Mouse (Mus musculus) heart, embryonic 11.5 days (tissue): ENCODE results near the gene Rsu1. TPM values are rescaled to one million over a fixed set of nuclear protein-coding genes. Genes with fewer than 3 reads are reported as not detected.

Source experiments
- ATAC-seq: fragments of 200-750 bp; cut with Nextera tagmentation; replicated peaks from 2 replicates; pipeline ENCODE4 v1.8.0; 2017; ENCODE audit warnings: moderate library complexity; ENCODE audit not compliant: insufficient number of reproducible peaks, low FRiP score, low TSS enrichment
- H3K27ac ChIP-seq: fragments of 300-500 bp; sonication (generic); 2 replicates; pipeline ENCODE4 v1.5.1; 2014; ENCODE audit warnings: mild to moderate bottlenecking, low read depth, low read length
- H3K27me3 ChIP-seq: fragments of 300-500 bp; sonication (generic); 2 replicates; pipeline ENCODE4 v1.6.1; 2014; ENCODE audit warnings: mild to moderate bottlenecking, low read length, mixed read lengths; ENCODE audit not compliant: control insufficient read depth, insufficient read depth
- H3K36me3 ChIP-seq: fragments of 300-500 bp; sonication (generic); 2 replicates; pipeline ENCODE4 v1.6.1; 2014; ENCODE audit warnings: mild to moderate bottlenecking, low read length, moderate library complexity, mixed read lengths; ENCODE audit not compliant: control insufficient read depth, insufficient read depth
- H3K4me1 ChIP-seq: fragments of 300-500 bp; sonication (generic); 2 replicates; pipeline ENCODE4 v1.6.1; 2014; ENCODE audit warnings: low read length; ENCODE audit not compliant: control insufficient read depth, insufficient read depth
- H3K4me2 ChIP-seq: fragments of 300-500 bp; sonication (generic); 2 replicates; pipeline ENCODE4 v1.6.1; 2014; ENCODE audit warnings: mild to moderate bottlenecking, moderate library complexity
- H3K4me3 ChIP-seq: fragments of 300-500 bp; sonication (generic); 2 replicates; pipeline ENCODE4 v1.5.1; 2014; ENCODE audit warnings: low read depth, low read length
- H3K9ac ChIP-seq: fragments of 300-500 bp; sonication (generic); 2 replicates; pipeline ENCODE4 v1.6.1; 2014; ENCODE audit warnings: mild to moderate bottlenecking, low read depth, low read length, moderate library complexity
- H3K9me3 ChIP-seq: fragments of 300-500 bp; sonication (generic); replicated peaks from 2 replicates; pipeline ENCODE4 v1.6.1; 2016; ENCODE audit warnings: low read length; ENCODE audit not compliant: control insufficient read depth
- WGBS: fragments of 180-500 bp; shearing (Covaris S2); extraction: QIAGEN DNeasy Blood & Tissue Kit; methylation state at CpG from one replicate; pipeline ENCODE4 v1.1.7; 2014; ENCODE audit not compliant: insufficient replicate concordance; 5-methylcytosine and 5-hydroxymethylcytosine counted together
- polyA plus RNA-seq: library from polyadenylated mRNA; unstranded; fragments of >200 nt; fragmentation: Nextera tagmentation; extraction: Ambion mirVana; gene quantifications from 2 replicates; pipeline ENCODE4 v1.2.1, GENCODE M21; 2014

Gene Rsu1
- polyA plus RNA-seq, 1 experiment from 2014 or later = 147 TPM

- H3K27me3 ChIP-seq = no peaks in the 10 kb centered on the region
- no peaks in the 10 kb centered on the region for H3K4me1 ChIP-seq
- H3K36me3 ChIP-seq = no peaks in the 10 kb centered on the region
- 72% methylated on average over 10 of the region's 10 CpGs for WGBS
- no peak overlapping the region for H3K4me3 ChIP-seq
- ATAC-seq = no peak
- no peaks in the 10 kb centered on the region for H3K9me3 ChIP-seq
- no peak overlapping the region for H3K9ac ChIP-seq
- H3K4me2 ChIP-seq = no peak overlapping the region
- H3K27ac ChIP-seq = no peak overlapping the region
Measured at GRCm38 (mm10) chr2:13129337-13129736, 141.9 kb downstream of the Rsu1 start.

GRCm38 (mm10) chr2:13120461-13120860, 150.8 kb downstream of the Rsu1 start:
- 90% methylated on average over 5 of the region's 5 CpGs for WGBS
- H3K36me3 ChIP-seq = no peaks in the 10 kb centered on the region
- no peaks in the 10 kb centered on the region for H3K9me3 ChIP-seq
- no peak overlapping the region for H3K27ac ChIP-seq
- no peaks in the 10 kb centered on the region for H3K4me1 ChIP-seq
- ATAC-seq = no peak
- H3K9ac ChIP-seq = no peak overlapping the region
- H3K27me3 ChIP-seq = no peaks in the 10 kb centered on the region
- H3K4me3 ChIP-seq = no peak overlapping the region
- H3K4me2 ChIP-seq = no peak overlapping the region

DNA sequence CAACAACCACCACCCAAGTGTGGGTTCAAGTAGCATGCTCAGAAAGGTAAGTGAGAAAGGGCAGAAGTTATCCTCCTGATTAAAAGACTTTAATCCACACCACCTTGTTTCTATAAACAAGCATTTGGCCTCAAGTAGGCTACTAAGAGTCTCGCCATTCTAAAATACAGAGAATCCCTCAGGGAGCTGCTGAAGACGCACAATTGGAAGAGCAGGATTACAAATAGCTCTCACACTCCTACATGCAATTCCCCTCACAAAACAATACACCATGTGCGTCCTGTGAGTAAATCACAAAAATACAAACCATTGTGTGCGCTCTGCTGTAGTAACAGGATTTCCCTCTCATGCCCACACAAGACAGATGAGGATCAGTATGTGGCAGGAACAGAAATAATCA, 153.3 kb downstream of the Rsu1 start:
- Histone ChIP-seq H3K27me3 (no peaks in the 10 kb centered on the region), H3K4me2 (no peak overlapping the region), H3K9me3 (no peaks in the 10 kb centered on the region), H3K4me1 (peaks cover 3% of the 10 kb centered on the region; the same call in 1 of the 2 replicates), H3K27ac (no peak overlapping the region), H3K9ac (no peak overlapping the region), H3K4me3 (no peak overlapping the region), H3K36me3 (no peaks in the 10 kb centered on the region)
- WGBS = 77% methylated on average over 4 of the region's 4 CpGs
- ATAC-seq = no peak

- ATAC-seq = no peak
- Histone ChIP-seq H3K9ac (no peak overlapping the region), H3K4me3 (no peak overlapping the region), H3K4me2 (no peak overlapping the region), H3K27ac (no peak overlapping the region), H3K36me3 (no peaks in the 10 kb centered on the region), H3K4me1 (no peaks in the 10 kb centered on the region), H3K9me3 (no peaks in the 10 kb centered on the region), H3K27me3 (no peaks in the 10 kb centered on the region)
- 37% methylated on average over 4 of the region's 4 CpGs for WGBS
Measured at GRCm38 (mm10) chr2:13106531-13106930, 164.7 kb downstream of the Rsu1 start.

DNA sequence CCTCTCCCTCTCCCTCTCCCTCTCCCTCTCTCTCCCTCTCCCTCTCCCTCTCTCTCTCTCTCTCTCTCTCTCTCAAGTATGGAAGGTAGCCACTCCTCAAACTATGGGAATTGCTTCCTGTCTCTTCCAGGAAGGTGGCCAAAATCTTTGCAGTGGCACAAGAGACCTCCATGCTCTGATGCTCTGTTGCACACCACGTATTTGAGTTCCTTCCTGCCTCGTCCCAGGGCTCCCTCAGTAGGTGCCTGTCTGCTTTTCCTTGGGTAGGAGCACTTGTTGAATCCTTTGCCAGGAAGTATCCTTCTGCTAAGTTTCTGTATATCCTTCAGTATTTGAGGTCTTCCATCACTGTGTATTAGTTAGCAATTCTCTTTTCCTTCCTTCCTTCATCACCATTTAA, 166.8 kb downstream of the Rsu1 start:
- no peaks in the 10 kb centered on the region for H3K36me3 ChIP-seq
- WGBS = 40% methylated on average over 2 of the region's 2 CpGs
- ATAC-seq = no peak
- H3K27me3 ChIP-seq = no peaks in the 10 kb centered on the region
- no peaks in the 10 kb centered on the region for H3K4me1 ChIP-seq
- H3K9me3 ChIP-seq = no peaks in the 10 kb centered on the region
- no peak overlapping the region for H3K27ac ChIP-seq
- H3K4me2 ChIP-seq = no peak overlapping the region
- H3K4me3 ChIP-seq = no peak overlapping the region
- no peak overlapping the region for H3K9ac ChIP-seq

GRCm38 (mm10) chr2:13103797-13104200, 167.4 kb downstream of the Rsu1 start:
- ATAC-seq = no peak
- Histone ChIP-seq H3K36me3 (no peaks in the 10 kb centered on the region), H3K4me1 (no peaks in the 10 kb centered on the region), H3K9ac (no peak overlapping the region), H3K27ac (no peak overlapping the region), H3K27me3 (no peaks in the 10 kb centered on the region), H3K4me3 (no peak overlapping the region), H3K9me3 (no peaks in the 10 kb centered on the region), H3K4me2 (no peak overlapping the region)
- 64% methylated on average over 7 of the region's 7 CpGs for WGBS

DNA sequence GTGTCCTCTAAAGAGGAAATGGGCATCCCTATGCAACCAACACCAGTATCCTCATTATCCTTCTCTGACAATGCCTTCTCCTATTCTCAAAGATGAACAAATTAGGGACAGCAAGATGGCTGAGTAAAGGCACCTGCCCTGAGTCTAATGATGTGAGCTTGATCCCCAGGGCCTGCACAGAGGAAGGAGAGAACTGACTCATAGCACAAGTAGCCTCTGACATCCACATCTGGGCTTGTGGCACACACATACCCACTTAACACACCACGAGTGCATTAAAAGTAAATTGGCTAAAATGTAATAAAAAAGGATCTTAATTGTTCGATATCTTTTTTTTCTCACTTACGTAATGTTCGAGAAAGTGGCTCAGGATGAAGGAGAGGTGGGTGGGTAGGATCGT, 177.2 kb downstream of the Rsu1 start:
- no peak for ATAC-seq
- H3K4me2 ChIP-seq = no peak overlapping the region
- H3K36me3 ChIP-seq = no peaks in the 10 kb centered on the region
- H3K27ac ChIP-seq = no peak overlapping the region
- WGBS = 91% methylated on average over 5 of the region's 5 CpGs
- H3K4me1 ChIP-seq = no peaks in the 10 kb centered on the region
- H3K4me3 ChIP-seq = no peak overlapping the region
- H3K9ac ChIP-seq = no peak overlapping the region
- no peaks in the 10 kb centered on the region for H3K27me3 ChIP-seq
- no peaks in the 10 kb centered on the region for H3K9me3 ChIP-seq

- Histone ChIP-seq H3K9me3 (no peaks in the 10 kb centered on the region), H3K27me3 (no peaks in the 10 kb centered on the region), H3K4me1 (no peaks in the 10 kb centered on the region), H3K9ac (no peak overlapping the region), H3K27ac (no peak overlapping the region), H3K4me3 (no peak overlapping the region), H3K36me3 (no peaks in the 10 kb centered on the region), H3K4me2 (no peak overlapping the region)
- WGBS = 59% methylated on average over 1 of the region's 1 CpGs
- no peak for ATAC-seq
Measured at GRCm38 (mm10) chr2:13093570-13093969, 177.6 kb downstream of the Rsu1 start.

DNA sequence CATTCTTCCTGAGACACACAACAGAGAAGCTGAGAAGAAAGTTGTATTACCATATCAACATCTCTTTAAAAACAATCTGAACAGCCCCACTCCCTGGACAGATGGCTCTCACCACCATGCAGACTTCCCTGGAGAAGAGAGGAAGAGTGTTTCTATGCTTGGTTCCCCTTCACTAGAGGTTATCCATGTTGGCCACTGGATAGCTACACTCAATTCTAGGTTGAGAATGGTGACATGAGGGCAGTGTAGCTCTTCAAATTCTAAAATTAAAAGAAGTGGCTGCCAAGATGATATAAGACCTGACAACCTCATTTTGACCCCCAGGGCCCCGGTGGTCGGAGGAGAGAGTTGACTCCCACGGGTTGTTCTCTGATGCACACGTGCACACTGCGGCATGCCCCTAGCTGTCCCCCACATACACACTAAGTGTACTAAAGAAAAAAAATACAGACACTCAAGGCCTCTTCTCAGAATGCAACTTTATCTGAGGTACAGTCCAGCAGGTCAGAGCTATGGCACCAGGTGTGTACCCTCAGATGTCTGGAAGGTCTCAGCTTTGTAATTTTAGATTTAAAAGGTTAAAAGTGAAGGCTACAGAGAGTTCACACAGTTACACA, 179.7 kb downstream of the Rsu1 start:
- no peak overlapping the region for H3K4me2 ChIP-seq
- ATAC-seq = no peak
- H3K27ac ChIP-seq = no peak overlapping the region
- no peaks in the 10 kb centered on the region for H3K9me3 ChIP-seq
- no peaks in the 10 kb centered on the region for H3K36me3 ChIP-seq
- 53% methylated on average over 5 of the region's 5 CpGs for WGBS
- no peaks in the 10 kb centered on the region for H3K27me3 ChIP-seq
- H3K4me3 ChIP-seq = no peak overlapping the region
- H3K9ac ChIP-seq = no peak overlapping the region
- no peaks in the 10 kb centered on the region for H3K4me1 ChIP-seq
